Mouse (Mus musculus) MEL (cell line): Measurements from ENCODE around the gene Lhx2. TPM values are rescaled to one million over a fixed set of nuclear protein-coding genes. Genes with fewer than 3 reads are reported as not detected.

Source experiments
- DNase-seq: peaks from one replicate; pipeline ENCODE4 v3.0.0; 2011; ENCODE audit warnings: low read depth, low spot score
- H3K27ac ChIP-seq: 2 replicates; pipeline ENCODE4 v1.5.1; 2012; ENCODE audit warnings: low read depth, mild to moderate bottlenecking, control low read depth, low read length, moderate library complexity; ENCODE audit not compliant: control insufficient read depth
- H3K27me3 ChIP-seq, 2 experiments: fragments of 150-350 bp in 1 of 2; sonication (generic) in 1 of 2; 2 replicates each; pipeline ENCODE4 v1.6.1; 2012; ENCODE audit warnings: low read length in 2 of 2, mild to moderate bottlenecking in 2 of 2, improper control_type of control experiment in 1 of 2, moderate library complexity in 1 of 2; ENCODE audit not compliant: insufficient read depth in 2 of 2, control insufficient read depth in 1 of 2
- H3K36me3 ChIP-seq, 2 experiments: 2 replicates each; pipeline ENCODE4 v1.6.1; 2012 to 2014; ENCODE audit warnings: low read length in 2 of 2, improper control_type of control experiment in 1 of 2, inconsistent platforms in 1 of 2, mild to moderate bottlenecking in 1 of 2; ENCODE audit not compliant: insufficient read depth in 2 of 2, control insufficient read depth in 1 of 2
- H3K4me1 ChIP-seq, 2 experiments: fragments of 150-350 bp in 1 of 2; sonication (generic) in 1 of 2; 2 replicates each; pipeline ENCODE4 v1.6.1; 2012; ENCODE audit warnings: low read length in 2 of 2, improper control_type of control experiment in 1 of 2, mild to moderate bottlenecking in 1 of 2; ENCODE audit not compliant: insufficient read depth in 2 of 2, control insufficient read depth in 1 of 2
- H3K4me3 ChIP-seq, 2 experiments: fragments of 150-350 bp in 1 of 2; sonication (generic) in 1 of 2; 2 replicates each; pipeline ENCODE4 v1.5.1; 2012; ENCODE audit warnings: low read depth in 2 of 2, low read length in 2 of 2, mild to moderate bottlenecking in 2 of 2, moderate library complexity in 2 of 2, control low read depth in 1 of 2, improper control_type of control experiment in 1 of 2; ENCODE audit not compliant: control insufficient read depth in 1 of 2, insufficient read depth in 1 of 2
- H3K79me2 ChIP-seq: 2 replicates; pipeline ENCODE4 v1.6.1; 2012; ENCODE audit warnings: mild to moderate bottlenecking, low read length, moderate library complexity; ENCODE audit not compliant: control insufficient read depth, poor library complexity, insufficient read depth
- H3K9ac ChIP-seq: 2 replicates; pipeline ENCODE4 v1.6.1; 2012; ENCODE audit warnings: low read depth, mild to moderate bottlenecking, control low read depth, low read length, moderate library complexity; ENCODE audit not compliant: control insufficient read depth, poor library complexity, severe bottlenecking
- H3K9me3 ChIP-seq: fragments of 150-350 bp; sonication (generic); replicated peaks from 2 replicates; pipeline ENCODE4 v1.6.1; 2012; ENCODE audit warnings: mild to moderate bottlenecking, low read length, improper control_type of control experiment, moderate library complexity; ENCODE audit not compliant: insufficient read depth
- CTCF ChIP-seq, 3 experiments: IDR thresholded peaks in 2 of 3; conservative IDR thresholded peaks in 1 of 3; 2 replicates each; pipeline ENCODE4 v1.5.1; 2011 to 2012; ENCODE audit warnings: low read length in 3 of 3, low read depth in 2 of 3, mild to moderate bottlenecking in 2 of 3, improper control_type of control experiment in 1 of 3, inconsistent platforms in 1 of 3, mixed read lengths in 1 of 3, moderate library complexity in 1 of 3; ENCODE audit not compliant: control insufficient read depth in 1 of 3, insufficient read depth in 1 of 3, poor library complexity in 1 of 3, severe bottlenecking in 1 of 3
- EP300 ChIP-seq, 2 experiments: IDR thresholded peaks; 2 replicates each; pipeline ENCODE4 v1.6.1; 2011; ENCODE audit warnings: improper control_type of control experiment in 2 of 2, low read length in 2 of 2, low read depth in 1 of 2, mild to moderate bottlenecking in 1 of 2
- GABPA ChIP-seq: IDR thresholded peaks from 2 replicates; pipeline ENCODE4 v1.6.1; 2012; ENCODE audit warnings: low read depth, mild to moderate bottlenecking, inconsistent platforms, low read length, improper control_type of control experiment, moderate library complexity
- HCFC1 ChIP-seq: IDR thresholded peaks from 2 replicates; pipeline ENCODE4 v1.6.1; 2012; ENCODE audit warnings: low read depth, mild to moderate bottlenecking, inconsistent platforms, low read length, improper control_type of control experiment, moderate library complexity
- MAZ ChIP-seq: IDR thresholded peaks from 2 replicates; pipeline ENCODE4 v1.6.1; 2012; ENCODE audit warnings: low read depth, mild to moderate bottlenecking, inconsistent platforms, low read length, improper control_type of control experiment
- POLR2A ChIP-seq, 2 experiments: IDR thresholded peaks; 2 replicates each; pipeline ENCODE4 v1.6.1; 2011 to 2012; ENCODE audit warnings: low read length in 2 of 2, mild to moderate bottlenecking in 2 of 2, control low read depth in 1 of 2, improper control_type of control experiment in 1 of 2, low read depth in 1 of 2, moderate library complexity in 1 of 2; ENCODE audit not compliant: control insufficient read depth in 1 of 2, insufficient read depth in 1 of 2, poor library complexity in 1 of 2
- TCF12 ChIP-seq: IDR thresholded peaks from 2 replicates; pipeline ENCODE4 v1.6.1; 2014; ENCODE audit warnings: low read depth, mild to moderate bottlenecking, inconsistent platforms, low read length, improper control_type of control experiment, moderate library complexity
- ZKSCAN1 ChIP-seq: IDR thresholded peaks from 2 replicates; pipeline ENCODE4 v1.6.1; 2012; ENCODE audit warnings: low read depth, mild to moderate bottlenecking, inconsistent platforms, low read length, improper control_type of control experiment, moderate library complexity
- ZNF384 ChIP-seq: IDR thresholded peaks from 2 replicates; pipeline ENCODE4 v1.6.1; 2012; ENCODE audit warnings: low read depth, mild to moderate bottlenecking, inconsistent platforms, low read length, improper control_type of control experiment
- polyA plus RNA-seq, 2 experiments: library from polyadenylated mRNA; stranded (reverse) in 1 of 2; unstranded in 1 of 2; fragments of >175 nt in 1 of 2; fragments of >200 nt in 1 of 2; gene quantifications; 2 replicates each; pipeline versions ENCODE4 v1.2.1 to v1.2.4; 2012; ENCODE audit warnings: low replicate concordance in 2 of 2, low read depth in 1 of 2; ENCODE audit not compliant: insufficient read length in 2 of 2, insufficient read depth in 1 of 2, missing spikeins in 1 of 2
- total RNA-seq: library from RNA; depleted of rRNA; stranded (reverse); fragments of 300-350 nt; gene quantifications from 2 replicates; pipeline ENCODE4 v1.2.3, GENCODE M21; 2012

The Lhx2 gene
- total and polyA plus RNA-seq, 3 experiments = 0.12 TPM; not detected in 2

DNA sequence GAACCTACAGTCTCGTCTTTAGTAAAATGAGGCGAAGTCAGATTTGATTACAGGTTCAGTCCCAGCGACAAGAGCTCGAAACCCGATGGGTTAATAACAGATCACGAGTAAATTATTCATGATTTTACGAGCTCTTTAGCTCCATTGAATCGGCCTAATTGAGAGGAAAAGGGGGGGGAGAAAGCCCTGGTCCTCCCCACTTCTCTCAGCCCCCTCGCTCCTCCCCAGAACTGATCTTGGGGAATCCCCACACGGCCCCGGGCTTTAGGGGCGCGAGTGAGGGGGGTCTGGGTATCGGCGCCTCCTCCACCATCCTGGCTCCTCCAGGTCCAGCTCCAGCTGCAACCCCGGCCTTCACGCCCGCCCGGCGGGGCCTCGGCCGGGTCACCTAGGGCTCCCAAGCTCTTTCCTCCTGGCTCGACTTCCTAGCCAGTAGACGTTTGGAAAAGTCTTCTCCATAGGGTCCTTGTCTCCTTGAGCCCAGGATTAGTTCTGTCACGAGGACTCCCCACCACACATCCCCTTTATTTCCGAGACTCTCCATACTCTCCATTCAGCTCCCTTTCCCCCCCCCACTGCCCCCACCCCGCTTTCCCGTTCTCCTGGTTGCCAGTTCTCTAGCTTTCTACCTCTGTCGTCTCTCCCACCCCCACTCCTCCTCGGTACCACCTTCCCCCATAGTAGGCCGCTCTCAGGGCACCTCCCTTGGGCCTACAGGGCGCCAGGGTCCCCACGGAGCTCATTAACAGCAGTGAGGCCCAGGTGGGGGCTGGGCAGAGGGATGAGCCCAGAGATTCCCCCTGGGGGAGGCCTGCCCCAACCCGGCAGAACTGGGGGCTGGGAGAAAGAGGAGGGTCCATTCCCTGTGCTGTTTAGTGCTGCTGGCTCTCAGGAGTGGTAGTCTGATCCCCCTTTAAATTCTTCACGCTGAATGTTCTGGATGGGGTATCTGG is 18.5 kb downstream of the Lhx2 start (continued):
- TF ChIP-seq GABPA (no peak), ZKSCAN1 (no peak)

DNA sequence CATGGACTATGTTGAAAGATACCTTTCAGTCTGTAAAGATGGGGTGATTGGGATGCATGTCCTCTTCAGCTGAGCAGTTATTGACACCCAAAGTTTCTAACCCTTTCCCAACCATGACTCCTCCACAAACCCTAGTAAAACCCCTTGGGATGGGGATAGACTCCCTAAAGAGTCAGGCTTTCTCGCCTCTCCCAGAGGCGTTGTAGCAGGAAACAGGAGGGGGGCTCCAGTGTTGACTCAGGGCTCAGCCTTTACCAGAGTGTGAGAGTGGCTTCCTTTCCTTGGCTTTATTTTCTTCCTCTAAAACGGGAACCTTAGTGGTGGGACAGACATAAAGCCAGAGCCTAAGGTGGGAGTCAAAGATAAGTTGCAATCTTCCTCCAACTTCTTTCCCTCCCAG is 19.5 kb downstream of the Lhx2 start:
- TF ChIP-seq CTCF (IDR thresholded peaks at IDR 0.05 in 2 of 3, conservative IDR thresholded peaks at IDR 0.05 in 1 of 3; ENCODE audit: control insufficient read depth in 1 of 3, insufficient read depth in 1 of 3, low read depth in 2 of 3, low read length in 3 of 3, poor library complexity in 1 of 3, severe bottlenecking in 1 of 3) (no peak), ZNF384 (no peak), MAZ (no peak), EP300 (IDR thresholded peaks at IDR 0.05; ENCODE audit: low read depth in 1 of 2, low read length in 2 of 2) (no peak), HCFC1 (no peak)
- Histone ChIP-seq H3K4me3 (no peak overlapping the region), H3K27me3 (no peaks in the 10 kb centered on the region; a peak in 2 of 4 replicates), H3K4me1 (no peaks in the 10 kb centered on the region), H3K79me2 (no peaks in the 10 kb centered on the region), H3K36me3 (no peaks in the 10 kb centered on the region), H3K9me3 (no peaks in the 10 kb centered on the region), H3K9ac (no peak overlapping the region), H3K27ac (no peak overlapping the region)
- no peak for DNase-seq

- Histone ChIP-seq H3K9me3 (no peaks in the 10 kb centered on the region), H3K4me3 (no peak overlapping the region), H3K9ac (no peak overlapping the region), H3K36me3 (no peaks in the 10 kb centered on the region), H3K79me2 (no peaks in the 10 kb centered on the region), H3K27ac (no peak overlapping the region), H3K4me1 (no peaks in the 10 kb centered on the region), H3K27me3 (no peaks in the 10 kb centered on the region; a peak in 2 of 4 replicates)
- TF ChIP-seq TCF12 = no peak
- no peak for DNase-seq
These were observed 20.1 kb downstream of the Lhx2 start for GRCm38 (mm10) chr2:38359186-38359585.

- no peaks in the 10 kb centered on the region for H3K9me3 ChIP-seq
- DNase-seq = no peak
- no peaks in the 10 kb centered on the region for H3K79me2 ChIP-seq
These were observed 20.7 kb downstream of the Lhx2 start for GRCm38 (mm10) chr2:38359811-38360210.

More at GRCm38 (mm10) chr2:38359811-38360210, 20.7 kb downstream of the Lhx2 start:
- no peak overlapping the region for H3K9ac ChIP-seq
- no peak overlapping the region for H3K27ac ChIP-seq
- H3K4me3 ChIP-seq = no peak overlapping the region
- no peaks in the 10 kb centered on the region; a peak in 1 of 4 replicates for H3K27me3 ChIP-seq
- no peaks in the 10 kb centered on the region for H3K36me3 ChIP-seq
- no peak for TF ChIP-seq POLR2A (IDR thresholded peaks at IDR 0.05; ENCODE audit: control insufficient read depth in 1 of 2, insufficient read depth in 1 of 2, low read depth in 1 of 2, low read length in 2 of 2, poor library complexity in 1 of 2)
- H3K4me1 ChIP-seq = no peaks in the 10 kb centered on the region
